Mouse (Mus musculus) forelimb bud, embryonic 11.5 days (tissue): ENCODE results near the gene Lrrc40.
A peak's percentile ranks its signal among the peaks of the same experiment; 100 is the strongest.

Experiments used
- DNase-seq: peaks from one replicate; pipeline ENCODE4 v3.0.0-alpha.2; 2012; ENCODE audit warnings: low read depth, low spot score

Gene Lrrc40

DNA sequence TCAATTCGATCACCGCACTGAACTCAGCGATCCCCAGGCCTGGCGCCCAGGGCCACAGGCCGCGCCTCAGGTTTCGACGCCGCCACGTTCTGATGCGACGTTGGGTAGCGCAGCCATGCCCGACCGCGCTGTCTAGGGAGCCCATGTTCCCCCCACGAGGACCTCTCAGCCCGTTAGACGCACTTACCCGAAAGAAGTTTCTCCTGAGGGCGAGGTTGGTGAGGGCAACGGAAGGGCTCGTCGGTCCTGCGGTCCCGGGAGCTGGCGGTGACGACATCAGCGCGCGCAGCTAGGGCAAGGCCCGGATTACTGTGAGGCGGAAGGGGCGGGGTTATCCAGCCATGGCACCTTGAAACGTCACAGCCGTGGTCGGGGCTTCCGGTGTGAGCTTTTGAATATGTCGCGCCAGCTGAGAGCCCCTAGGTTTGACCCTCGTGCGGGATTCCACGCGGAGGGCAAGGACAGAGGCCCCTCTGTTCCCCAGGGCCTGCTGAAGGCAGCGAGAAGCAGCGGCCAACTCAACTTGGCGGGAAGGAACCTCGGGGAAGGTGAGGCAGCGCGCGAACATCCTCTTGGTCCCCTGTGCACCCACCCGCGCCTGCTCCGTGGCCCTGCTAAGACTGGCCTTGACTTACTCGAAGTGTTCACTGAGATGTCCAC is at the start of gene Lrrc40, which contains the start of gene Srsf11:
Gene Lrrc40, plus strand, starts transcription at position 334 of the 660 bp plus-strand sequence.
Gene Srsf11, minus strand, starts transcription at position 311 of the 660 bp plus-strand sequence.
- peak; percentile 93 for DNase-seq

- no peak for DNase-seq
Measured at GRCm38 (mm10) chr3:157993322-157993721, 43.1 kb upstream of the Lrrc40 start.

- no peak for DNase-seq
Measured at GRCm38 (mm10) chr3:157995726-157996125, 40.7 kb upstream of the Lrrc40 start.

DNA sequence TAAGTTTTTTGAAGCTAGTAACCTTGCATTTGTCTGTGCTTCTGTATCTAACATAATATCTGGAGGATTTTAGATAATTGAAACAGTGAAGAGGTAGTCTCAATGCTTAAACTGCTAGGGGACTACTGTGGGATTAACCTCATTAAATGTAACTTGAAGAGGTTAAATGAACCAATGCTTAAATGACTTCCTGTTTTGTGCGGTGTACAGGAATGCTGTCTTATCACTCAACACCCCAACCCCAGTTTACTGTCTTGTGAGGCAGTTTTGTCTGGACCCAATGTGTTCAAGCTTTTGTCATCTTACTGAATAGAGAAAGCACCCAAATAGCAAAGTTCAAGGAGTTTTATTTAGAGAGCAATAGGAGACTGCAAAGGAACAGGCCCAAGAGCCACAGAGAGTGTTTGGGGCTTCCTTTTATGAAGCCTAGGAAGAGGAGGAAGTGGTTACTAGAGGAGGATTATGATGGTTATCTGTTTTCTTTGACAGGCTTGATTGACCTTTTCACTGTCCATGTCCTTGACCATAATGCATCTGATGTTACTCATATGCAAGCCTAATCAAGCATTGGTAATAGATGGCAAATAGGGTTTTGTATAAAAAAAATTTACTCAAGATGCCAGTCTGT is 37.6 kb upstream of the Lrrc40 start:
- no peak for DNase-seq

GRCm38 (mm10) chr3:158008647-158009046 is 27.8 kb upstream of the Lrrc40 start:
- no peak for DNase-seq

DNA sequence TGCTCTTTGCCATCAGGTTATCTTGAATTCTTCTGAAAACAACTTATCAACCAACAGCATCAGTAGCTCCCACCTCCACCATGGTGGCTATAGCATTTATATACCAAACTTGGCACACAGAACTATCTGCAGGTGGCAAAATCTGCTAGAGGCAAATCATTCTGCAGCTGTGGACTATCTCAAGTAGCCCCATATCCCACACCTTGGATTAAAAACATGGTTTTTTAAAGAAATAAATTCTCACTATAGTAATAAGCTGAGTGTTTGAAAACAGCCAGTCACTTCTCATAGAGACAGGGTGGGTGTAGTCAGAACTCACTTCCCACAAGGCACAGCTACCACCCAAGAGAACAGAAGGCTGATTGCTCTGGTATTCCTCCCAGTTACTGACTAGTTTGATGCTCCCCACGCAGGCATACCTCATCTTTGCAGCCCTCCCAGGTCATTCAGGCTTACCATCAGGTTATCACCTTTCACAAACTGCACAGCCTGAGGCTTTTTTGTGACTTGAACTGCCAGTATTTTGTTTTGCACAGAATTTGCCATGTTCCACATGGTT is 26.6 kb upstream of the Lrrc40 start:
- DNase-seq = no peak

DNA sequence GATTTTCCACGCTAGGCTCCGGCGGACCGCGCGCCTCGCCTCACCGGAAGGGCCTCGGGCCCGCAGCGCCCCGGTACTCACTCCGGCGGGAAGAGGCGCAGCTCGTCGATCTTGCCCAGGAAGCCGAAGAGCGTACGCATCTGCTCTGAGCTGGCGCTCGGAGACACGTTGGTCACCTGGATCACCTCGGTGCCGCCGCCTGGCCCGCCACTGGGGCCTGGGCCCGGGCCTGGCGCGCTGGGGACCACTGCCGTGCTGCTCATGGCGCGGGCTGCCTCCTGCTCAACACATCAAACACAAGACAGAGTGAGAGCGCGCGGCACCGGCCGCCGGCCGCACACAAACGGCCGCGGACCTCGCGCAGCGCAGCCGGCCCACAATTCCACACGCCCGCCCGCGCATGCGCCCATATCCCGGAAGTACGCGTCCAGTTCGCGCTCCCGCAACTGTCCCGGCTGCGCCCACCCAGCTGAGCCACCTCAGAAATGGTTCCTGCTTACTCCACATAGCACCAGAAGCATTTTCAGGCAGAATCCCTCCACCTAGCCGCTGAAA is 5.0 kb upstream of the Lrrc40 start:
- peak; percentile 92 for DNase-seq

- no peak for DNase-seq
Measured at GRCm38 (mm10) chr3:158032106-158032505, 4.4 kb upstream of the Lrrc40 start.

- DNase-seq = no peak
Measured at GRCm38 (mm10) chr3:158035866-158036265, 596 bp upstream of the Lrrc40 start.

- DNase-seq = no peak
Measured at GRCm38 (mm10) chr3:158038106-158038505, 1.6 kb downstream of the Lrrc40 start.

DNA sequence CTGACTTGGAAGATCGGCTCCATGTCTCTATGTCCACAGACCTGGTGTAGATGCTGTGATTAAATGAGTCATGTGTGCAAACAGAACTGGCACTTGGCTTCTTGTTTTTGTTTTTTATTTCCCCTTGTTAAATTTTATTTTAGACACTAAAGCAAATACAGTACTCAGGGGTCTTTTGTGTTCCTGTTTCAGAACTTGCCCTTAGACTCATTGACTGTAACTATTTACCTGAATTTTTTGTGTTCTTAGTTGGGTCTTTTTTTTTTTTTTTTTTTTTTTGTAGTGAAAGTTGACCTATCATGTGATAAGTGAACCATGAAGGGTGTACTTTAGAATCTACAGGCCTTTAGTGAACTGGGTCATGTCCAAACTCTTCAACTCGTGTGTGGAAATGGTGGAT is 4.3 kb downstream of the Lrrc40 start:
- DNase-seq = no peak

DNA sequence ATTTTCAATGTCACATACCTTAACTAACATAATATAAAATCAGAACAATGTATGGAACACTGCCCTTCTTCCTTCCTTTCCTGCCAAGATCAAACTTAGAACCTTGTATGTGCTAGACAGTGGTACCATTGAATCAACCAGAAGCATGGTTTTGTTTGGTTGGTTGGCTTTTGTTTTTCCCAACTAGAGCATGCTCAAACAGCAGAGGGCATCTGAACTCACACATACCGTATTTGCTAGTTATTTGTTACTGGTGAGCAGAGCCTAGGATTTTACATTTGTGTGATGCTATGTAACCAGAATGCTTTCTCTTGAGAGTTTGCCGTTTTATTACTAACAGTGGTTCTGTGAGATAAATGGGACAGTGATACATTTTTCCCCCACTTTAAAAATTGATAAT is 13.0 kb downstream of the Lrrc40 start:
- no peak for DNase-seq

- DNase-seq = no peak
Measured at GRCm38 (mm10) chr3:158060621-158061291, 24.3 kb downstream of the Lrrc40 start.

DNA sequence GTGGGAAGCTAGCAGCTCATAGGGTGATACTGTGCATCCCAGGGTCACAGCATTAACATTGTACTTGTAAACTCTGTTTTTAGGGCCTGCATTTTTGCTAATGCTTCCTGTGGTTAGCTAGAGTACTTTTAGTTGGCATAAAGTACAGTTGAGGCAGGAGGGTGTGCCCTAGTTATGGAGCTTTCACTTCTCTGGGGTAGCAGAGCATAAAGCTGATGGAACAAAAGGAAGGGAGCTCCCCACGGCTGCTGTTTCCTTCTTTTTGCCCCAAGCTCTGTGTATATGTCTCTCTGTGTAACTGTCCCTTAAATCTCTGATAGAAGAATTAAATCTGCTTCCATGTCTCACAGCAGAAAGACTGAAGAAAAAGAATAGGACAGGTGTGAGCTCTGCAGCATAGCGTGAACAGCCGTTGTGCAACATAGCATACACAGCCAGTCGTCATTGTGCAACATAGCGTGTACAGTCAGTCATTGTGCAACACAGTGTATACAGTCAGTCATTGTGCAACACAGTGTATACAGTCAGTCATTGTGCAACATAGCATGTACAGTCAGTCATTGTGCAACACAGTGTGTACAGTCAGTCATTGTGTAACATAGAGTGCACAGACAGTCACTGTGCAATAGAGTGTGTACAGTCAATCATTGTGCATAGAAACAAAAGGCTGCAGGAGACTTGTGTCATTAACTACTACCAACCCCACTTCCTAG is 25.5 kb downstream of the Lrrc40 start:
- no peak for DNase-seq

DNA sequence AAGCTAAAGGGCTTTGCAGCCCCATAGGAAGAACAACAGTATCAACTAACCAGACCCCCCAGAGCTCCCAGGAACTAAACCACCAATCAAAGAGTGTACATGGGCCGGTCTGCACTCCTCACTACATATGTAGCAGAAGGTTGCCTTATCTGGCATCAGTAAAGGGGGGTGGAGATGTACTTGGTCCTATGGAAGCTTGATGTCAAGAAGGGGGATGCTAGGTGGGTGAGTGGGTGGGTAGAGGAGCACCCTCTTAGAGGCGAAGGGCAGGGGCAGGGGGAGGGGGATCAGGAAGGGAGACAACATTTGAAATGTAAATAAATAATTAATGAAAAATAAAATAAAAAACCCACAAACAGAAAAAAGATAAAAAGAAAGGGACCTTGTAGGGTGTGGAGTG is 28.8 kb downstream of the Lrrc40 start:
- DNase-seq = no peak

GRCm38 (mm10) chr3:158067916-158068315 is 31.5 kb downstream of the Lrrc40 start:
- DNase-seq = no peak

DNA sequence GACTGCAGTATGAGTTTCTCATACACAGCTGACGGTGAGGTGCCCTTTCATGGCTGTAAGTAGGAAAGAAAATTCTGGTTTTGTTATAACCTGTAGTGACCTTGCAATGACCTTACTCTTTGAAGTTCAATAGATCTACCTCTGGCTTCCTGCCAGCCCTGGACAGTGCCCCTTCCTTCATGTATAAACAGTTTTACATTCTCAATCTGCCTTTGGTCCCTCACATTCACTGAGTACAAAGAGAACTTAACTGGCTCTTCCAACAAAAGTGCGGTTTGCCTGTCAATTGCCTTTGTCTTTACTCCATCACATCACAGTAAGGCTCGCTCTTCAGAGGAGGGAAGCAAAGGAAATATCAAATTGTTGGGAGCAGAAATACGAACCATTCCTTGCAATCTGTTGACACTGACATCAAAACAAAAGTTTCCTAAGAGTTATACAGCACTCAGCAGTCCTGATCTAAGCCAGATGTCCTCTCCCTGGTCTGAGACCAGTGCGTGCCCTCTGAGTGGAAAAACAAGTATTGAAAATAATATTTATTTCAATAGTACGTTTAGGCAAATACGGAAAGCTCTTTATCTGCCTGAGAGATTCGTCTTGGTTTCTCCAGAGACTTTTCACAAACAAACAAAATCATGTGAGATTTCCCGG is 32.3 kb downstream of the Lrrc40 start:
- DNase-seq = peak; percentile 55

DNA sequence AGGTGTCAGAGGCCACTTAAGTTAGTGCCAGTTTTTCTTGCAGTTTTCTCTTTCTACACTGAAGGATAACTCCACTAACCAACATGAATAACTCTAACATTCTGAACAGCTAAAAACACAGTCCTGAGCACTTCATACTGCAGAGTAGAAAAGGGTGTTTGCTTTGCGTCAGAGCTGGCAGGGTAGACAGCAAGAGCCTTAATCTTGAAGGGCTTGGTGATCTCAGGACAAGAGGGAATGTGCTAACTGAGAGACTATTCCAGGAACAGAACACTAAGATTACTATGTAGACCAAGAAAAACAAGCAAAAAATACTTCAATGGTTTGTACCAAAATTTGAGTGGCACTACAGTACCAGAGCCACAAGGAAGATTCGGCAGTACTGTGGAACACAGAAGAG is 38.5 kb downstream of the Lrrc40 start:
- no peak for DNase-seq

- DNase-seq = peak; percentile 41
Measured at GRCm38 (mm10) chr3:158076685-158077379, 40.4 kb downstream of the Lrrc40 start.

DNA sequence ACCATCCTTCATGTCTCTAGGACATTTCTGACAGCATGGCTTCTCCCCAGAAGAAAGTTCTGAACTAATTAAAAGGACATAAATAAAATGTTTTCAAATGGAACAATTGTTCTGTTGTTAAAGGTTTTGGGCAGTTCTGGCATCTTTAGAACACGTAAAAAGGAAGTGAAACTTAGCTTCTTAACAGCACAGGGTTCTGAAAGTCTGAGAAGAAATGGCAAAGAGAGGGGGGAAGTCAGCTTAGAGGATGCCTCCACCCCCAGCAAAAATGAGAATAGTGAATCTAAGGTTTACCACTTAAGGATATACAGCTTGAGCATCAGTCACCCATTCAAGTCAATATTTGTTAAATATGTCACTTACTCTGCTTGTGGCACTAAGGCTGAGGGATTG is 40.9 kb downstream of the Lrrc40 start:
- no peak for DNase-seq
